Mouse (Mus musculus) cerebellum, adult 8-10 months (tissue): ENCODE measurements around the gene Anapc5.

Source experiments
- DNase-seq: peaks from one replicate; pipeline ENCODE4 v3.0.0; 2022

Gene Anapc5

DNA sequence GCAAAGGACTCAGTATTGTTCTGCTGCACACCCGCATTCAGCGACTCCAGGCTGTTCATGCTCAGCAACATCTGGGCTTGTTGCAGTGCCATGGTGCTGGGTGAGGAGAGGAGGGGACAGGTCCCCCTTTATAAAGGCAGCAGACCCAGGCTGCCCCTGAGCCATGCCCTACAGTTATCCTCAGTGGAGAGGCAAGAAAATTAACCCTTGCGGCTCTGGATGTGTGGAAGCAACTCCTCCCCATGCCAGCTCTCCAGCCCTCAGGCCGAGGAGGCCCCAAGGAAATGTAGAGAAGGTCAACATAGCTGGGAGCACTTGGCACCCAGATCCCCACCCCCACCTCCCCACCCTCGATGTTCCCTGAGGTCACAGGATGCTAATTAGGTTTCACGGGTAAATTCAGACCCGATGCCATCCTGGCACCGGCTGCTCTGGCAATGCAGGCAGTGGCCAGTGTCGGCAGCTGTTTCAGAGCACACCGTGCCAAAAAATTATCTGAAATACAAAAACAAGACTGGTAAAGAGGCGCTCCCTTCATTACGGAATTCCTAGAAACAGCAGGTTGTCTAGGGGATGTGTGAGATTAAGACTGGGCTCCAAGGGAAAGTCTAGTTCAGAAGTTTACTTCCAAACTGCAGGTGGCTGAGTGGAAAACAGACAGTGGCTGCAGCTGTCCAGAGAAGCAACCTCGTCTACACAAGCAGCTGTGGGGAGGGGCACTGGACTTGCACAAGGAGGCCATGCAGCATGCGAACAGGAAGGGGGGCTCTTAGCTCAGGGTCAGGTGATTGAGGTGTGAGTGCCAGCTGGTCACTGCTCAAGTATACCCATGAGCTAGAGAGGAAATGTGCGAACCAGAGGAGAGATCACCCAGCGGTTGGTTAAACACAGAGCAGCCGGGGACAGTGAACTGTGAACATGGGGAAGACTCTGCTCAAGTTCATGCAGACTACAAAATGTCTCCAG is 21.5 kb downstream of the Anapc5 start:
- no peak for DNase-seq

DNA sequence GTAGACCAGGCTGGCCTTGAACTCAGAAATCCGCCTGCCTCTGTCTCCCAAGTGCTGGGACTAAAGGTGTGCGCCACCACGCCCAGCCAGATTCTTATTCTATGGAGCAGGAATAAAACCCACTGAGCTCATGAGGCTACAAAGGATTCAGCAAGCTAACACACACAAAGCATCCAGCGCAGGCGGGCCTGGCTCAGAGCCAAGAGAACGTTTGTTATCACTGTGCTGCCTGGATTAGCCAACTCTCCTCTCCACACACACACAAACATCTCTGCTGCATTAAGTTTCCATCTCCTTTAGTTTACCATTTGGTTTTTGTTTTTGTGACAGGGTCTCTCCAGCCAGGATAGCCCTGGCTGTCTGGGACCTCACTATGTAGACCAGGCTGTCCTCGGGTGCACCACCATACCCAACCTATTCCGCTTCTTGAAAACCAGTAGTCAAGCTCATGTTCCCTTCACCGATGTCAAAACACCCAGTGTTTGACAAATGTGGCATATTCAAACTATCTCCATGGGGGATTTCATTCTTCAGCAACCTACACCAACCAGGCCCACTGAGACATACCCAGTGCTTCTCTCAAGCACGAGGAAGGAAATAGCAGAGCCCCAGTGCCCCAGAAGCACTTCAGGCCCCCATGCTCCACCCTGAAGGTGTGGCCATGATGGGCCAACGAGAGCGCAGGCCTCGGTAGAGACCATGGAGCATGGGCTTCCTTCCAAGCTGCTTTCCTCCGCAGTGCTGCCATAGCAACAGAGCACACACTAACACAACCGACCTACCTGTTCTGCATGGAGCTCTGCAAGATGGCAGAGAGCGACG is 22.4 kb downstream of the Anapc5 start:
- DNase-seq = peak; percentile 48

DNA sequence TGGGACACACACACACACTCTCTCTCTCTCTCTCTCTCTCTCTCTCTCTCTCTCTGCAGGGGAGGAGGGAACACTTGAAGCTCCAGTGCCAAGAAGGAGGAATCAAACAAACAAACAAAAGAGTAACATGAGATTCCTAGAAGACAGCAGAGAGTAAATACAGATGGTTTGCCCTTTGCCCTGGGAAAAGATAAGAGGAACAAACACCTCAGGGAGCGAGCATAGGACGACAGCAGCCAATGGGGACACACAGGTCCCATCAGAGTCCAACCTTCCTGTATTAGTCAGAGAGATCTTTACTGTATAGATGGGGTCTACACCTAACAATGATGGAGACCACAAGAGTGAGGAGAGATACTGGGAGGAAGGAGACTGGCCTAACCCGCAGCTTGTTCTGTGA is 23.3 kb downstream of the Anapc5 start:
- DNase-seq = no peak

DNA sequence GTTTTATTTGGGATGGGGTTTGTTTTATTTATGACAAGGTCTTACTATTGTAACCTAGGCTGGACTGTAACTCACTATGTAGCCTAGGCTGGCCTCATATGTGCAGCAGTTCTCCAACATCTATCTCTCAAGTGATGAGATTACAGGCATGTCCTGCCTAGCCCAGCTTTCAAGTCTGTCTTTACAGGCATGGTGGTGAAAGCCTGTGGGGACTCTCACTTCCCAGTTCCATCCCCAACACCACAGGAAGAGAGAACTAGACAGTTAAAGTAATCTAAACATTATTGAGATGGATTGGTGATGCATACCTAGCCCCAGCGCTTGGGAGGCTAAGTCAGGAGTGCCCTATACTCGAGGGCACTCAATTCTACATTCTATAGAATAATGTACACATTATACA is 32.4 kb downstream of the Anapc5 start:
- no peak for DNase-seq

DNA sequence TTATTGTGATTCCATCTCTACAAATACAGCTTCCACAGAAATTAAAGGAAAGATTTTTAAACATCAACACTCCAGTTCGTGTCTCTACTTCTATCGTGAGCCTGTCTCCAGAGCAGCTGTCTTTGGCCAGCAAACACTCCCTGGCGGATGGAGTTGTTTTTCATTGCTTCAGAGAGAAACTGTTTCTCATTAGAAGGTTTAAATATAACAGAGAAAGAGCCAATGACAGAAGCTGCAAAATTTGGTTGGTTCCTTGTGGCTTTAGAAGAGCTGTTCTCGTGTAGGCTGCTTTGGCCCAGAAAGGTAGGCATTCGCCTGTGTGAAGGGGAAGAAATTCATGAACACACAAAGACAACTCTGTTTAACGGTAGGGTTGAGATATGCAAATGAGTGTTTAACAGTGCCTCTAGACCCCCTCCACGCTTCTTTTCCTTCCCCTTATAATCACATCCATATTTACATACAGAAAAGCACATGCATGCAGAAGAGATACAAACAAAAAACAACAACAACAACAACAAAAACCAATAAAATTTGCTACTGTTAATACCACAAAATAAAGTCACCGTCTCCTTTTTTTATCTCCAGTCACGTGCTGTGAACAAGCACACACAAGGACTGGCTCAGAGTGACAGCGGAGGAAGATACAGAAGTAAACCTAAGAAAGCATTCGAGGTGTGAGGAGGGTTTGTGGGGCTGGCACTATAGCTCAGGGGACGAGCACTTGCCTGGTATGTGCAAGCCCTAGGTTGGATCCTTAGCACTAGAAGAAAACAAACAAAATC is 34.9 kb downstream of the Anapc5 start:
- no peak for DNase-seq

DNA sequence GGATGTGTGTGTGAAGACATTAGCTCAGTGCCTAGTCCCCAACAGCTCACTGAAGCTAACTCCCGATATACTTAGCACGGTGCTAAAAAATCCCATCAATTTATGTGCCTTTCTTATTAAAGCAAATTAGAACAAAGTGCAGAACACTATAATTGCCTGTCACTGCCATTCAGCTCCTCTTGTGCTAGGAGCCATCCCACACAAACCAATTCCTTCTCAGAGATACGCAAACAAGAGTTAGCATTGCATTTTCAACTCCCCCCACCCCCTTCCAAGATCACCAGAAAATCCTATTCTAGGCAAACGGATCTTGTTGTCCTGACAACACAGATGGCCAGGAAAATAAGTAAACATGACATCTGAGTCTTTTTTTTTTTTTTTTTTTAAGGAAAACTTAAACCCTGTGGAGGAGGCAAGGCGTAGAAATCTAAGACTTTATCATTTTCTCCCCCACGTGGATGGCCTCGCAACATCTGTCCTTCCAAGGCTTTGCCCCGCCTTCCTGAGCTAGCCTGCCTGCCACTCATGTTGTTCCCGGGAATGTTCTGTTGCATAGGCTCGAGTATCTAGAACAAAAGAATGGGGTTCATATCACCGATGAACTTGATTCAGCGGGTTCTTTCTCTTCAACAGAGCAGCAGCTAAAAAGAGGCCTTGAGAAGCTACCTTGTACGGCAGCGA is 37.3 kb downstream of the Anapc5 start:
- no peak for DNase-seq

DNA sequence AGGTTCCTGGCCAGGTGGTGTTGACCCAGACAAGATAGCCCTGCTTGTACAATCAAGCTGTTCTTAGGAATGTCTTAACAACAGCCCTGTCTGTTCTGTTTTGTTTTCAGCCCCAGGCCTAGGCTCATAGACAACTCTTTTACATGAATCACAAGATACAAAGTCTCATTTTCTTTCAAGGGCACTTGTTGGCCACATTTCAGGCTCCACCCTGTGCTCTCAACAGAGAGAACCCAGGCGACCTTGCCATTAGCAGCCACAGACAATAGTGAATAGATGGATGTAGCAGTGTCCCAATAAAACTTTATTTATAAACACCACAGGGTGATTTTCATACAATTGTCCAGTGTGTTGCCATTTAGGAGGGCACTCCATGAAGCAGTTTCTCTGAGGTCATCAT is 39.1 kb downstream of the Anapc5 start:
- DNase-seq = no peak

DNA sequence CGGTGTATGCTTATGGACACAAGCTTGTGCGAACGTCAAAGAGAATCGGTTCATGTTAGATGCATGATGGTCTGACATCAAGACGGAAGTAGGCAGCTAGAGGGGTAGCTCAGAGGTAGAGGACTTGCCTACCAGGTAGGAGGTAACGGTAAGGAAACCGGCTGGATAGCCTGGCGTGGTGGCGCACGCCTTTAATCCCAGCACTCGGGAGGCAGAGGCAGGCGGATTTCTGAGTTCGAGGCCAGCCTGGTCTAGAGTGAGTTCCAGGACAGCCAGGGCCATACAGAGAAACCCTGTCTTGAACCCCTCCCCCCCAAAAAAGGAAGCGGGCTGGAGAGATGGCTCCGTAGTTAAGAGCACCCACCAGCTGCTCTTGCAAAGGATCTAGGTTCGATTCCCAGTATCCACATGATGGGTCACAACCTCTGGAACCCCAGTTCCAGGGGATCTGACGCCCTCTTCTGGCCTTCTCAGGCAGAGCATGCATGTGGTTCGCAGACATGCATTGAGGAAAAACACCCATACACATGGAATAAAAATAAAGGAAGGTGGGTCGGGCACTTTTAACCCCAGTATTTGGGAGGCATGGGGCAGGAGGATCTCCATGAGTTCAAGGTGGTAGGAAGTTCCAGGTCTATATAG is 40.2 kb downstream of the Anapc5 start:
- no peak for DNase-seq

DNA sequence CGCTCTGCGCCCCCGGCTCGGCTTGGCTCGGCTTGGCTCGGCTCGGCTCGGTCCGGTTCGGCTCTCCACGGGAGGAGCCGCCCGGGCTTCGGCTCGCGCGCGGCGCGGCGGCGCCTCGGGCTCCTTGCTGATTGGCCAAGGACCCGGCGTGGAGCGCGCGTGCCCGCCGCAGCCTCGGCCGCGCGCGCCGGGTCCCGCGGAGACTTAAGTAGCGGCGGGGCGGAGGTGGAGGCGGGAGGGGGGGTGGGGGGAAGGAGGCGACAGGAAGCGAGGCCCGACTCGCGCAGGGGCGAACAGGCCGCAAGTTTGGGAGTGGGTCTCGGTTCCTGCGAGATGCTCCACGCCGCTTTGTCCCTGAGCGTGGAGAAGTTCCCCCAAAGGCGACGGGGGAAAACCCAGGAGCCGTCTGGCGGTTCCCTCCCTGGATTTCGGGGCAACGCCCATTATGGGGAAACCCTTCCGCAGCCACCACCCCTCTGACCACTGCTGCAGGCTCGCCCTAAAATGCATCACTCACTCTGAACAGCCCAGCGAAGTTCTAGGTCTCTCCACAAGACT is 41.8 kb downstream of the Anapc5 start, which contains the start of gene Camkk2:
Gene Camkk2 (minus strand): TSS at position 133 of the 558 bp plus-strand sequence.
- peak; percentile 80 for DNase-seq

DNA sequence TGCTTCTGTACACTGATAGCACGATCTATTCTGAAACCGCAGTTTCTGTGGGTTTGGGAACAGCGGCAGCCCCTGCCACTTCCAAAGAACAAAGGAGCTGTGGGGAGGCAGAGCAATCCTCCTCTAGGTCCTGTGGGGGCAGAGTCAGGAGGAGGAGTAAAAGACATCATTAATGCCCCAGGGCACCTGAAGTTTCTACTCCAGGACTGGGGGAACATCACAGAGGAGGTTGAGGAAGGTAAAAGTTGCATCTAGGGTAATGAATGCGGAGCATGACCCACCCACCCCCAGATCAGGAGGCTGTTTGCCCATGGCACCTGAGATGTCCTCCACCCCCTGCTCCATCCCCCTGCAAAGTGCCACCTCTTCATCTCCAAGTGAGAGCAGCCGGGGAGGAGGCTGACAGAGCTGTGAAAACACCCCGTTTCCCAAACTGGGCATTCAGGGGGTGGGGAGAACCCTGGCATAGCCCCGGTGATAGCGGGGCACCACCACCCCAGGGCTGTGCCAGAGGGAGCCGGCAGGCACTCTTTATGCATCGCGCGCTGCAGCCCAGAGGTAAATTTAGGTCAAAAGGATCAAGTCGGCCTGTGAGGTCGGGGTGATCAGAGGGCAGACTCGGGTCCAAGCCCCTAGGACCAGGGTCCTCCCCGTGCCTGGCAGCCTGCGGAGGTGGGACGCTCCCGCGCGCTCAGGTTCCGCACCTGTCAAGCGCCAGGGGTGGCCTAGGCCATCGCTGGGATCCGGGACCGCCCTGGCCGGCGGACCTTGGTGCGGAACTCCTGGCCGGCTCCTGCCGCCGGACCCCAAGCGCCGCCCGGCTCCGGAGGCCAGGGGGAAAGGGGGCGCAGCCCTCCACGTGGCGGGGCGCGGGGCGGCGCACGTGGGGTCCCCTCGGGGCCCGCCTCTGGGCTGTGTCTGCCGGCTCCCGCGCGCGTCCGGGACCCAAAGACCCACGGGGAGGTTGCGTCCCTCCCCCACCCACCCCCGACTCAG is 42.6 kb downstream of the Anapc5 start:
- peak; percentile 59 for DNase-seq

DNA sequence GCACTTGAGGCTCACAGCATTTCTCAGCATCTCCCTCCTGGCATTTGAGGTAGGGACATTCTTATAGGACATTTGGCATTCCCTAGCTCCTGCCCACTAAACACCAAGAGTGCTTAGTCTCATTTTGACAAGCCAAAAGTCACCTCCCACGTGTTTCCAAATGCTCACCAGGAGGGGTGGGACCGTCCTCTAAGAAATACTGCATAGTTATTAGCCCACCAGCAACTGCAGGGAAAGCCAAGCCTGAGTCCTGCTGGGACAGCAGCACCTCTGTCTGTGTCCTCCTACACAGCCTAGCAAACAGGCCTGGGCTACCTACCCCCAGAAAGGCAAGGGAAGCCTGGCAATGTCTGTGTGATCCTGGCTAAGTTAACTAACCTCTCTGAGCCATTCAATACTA is 43.8 kb downstream of the Anapc5 start:
- no peak for DNase-seq

DNA sequence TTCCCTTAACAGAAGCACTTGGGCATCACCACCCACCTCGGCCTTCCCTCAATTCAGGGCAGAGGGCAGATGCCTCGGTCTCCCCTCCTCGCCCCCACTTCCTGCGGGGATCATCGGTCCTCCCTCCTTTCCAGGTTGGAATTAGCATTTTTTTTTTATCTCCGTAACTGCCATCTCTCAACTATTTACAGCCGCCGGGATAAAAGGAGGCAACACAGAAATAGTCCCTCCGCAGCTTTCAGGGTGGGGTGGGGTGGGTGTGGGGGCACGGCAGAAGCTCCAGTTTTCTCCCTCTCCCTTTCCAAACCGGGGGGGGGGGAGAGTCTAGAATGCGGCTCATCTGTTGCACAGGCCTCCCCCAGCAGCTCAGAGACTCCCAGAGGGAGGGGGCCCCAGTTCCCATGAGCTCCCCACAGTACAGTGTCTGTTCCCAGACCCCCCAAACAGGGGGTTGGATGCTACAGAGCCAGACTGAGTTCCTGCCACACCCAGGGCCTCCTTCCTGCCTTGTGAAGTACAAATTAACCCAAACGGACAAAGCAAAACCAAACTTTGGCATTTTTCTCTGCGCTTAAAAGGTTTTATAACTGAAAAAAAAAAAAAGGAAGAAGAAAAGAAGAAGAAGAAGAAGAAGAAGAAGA is 45.4 kb downstream of the Anapc5 start:
- no peak for DNase-seq

DNA sequence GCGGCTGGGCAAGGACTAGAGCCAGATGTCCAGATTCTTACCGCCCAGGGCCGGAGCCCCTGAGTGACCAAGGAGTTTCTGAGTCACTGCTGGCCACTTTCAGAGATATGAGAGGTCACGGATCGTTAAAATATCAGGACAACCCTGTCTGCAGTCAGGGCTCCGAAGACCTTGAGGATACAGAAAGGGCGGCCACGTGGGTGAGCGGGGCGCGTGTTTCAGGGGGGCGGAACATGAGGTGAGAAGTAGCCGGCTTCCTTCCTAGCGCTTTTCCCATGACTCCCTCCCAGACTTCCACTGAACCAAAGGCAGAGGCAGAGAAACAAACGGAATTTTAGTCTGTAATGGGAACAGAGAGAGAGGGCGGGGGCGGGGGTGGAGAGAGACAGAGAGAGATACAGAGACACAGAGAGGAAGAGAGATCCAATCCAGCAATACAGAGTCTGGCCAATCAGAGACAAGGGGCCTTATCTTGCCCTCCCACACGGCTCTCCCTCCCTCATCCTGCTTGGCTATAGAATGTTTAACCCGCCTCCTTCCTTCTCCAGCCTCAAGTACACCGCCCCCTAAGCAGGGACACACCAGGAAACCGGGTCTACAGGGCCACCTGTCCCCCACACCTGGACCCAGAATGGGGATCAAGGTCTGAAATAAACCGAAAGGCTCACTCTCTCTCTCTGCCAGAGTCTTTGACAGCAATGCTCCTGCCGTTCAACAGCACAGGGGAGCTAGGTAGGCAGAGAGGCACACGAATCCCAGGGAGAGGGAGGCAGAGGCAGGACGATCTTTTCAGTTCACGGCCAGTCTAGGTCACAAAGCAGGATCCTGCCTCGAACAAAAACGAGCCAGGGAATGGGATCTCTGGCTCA is 46.2 kb downstream of the Anapc5 start:
- peak; percentile 50 for DNase-seq

DNA sequence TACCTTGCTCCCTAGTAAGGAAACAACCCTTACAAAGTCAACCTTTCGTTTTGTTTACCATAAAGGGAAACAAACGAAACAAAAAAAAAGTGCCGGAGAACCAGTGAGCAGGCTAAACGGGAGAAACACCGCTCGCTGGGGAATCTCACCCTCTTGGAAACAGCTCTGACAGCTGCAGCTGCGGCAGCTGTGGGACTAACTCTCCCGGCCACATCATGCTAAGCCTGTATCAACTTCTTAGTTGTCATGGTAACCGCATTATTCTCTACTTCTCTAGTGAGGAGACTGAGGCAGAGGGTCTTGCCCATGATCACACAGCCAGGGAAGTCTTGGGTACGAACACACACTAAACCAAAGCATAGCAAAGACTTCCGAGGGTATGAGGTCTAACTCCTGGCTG is 47.4 kb downstream of the Anapc5 start:
- DNase-seq = no peak

DNA sequence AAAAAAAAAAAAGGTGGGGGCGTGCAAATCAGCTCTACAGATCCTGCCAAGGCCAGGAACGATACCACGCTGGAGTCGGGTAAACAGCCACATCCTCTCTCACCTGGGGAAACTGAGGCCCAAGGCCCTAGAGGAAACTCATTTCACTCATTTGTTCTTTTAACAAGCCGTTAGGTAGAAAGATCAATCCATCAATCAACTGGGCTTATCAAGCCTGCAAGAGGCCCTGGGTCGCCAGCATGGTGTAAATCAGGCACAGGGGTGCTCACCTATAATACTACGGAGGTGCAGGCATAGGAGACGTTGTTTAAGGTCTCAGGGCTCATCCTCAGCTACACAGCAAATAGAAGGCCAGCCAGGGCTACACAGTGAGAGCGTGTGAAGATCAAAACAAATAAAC is 49.7 kb downstream of the Anapc5 start:
- no peak for DNase-seq

DNA sequence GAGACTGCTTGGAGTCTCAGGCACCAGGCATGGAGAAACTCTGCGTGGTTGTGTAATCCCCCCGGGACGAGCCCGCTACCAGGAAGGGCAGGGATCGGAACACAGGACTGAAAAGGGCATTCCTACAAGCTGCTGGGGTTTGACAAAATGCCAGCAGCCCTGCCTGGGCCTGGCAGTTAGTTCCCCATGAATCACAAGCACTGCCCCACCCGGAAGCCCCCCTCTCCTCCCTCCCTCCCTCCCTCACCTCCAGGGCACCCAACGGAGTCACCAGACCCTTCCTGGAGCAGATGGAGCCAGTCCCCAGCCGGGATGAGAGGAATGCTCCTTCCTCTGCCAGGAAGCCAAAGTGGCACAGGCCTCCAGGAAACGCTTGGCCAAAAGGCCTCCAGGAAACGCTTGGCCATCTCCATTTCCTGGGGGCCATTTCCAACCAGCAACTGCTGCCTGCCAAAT is 50.3 kb downstream of the Anapc5 start:
- DNase-seq = peak; percentile 89

DNA sequence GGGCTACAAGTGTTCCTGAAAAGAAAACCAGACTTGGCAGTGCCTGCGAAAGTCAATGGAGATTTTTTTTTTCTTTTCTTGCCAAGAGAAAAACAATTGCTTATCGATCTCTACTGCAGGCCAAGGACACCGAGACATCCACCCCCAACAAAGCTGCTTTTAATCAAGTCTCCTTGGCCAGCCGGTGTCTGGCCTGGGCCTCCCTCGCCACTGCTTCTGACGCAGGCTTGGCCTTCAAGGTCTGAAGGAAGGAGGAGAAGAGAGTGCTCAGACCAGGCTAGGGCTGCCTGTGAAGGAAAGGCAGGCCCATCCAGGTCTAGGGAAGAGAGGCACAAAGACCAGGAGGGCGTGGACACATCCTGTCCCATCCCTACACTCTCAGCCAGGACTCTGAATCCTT is 50.8 kb downstream of the Anapc5 start:
- DNase-seq = no peak

DNA sequence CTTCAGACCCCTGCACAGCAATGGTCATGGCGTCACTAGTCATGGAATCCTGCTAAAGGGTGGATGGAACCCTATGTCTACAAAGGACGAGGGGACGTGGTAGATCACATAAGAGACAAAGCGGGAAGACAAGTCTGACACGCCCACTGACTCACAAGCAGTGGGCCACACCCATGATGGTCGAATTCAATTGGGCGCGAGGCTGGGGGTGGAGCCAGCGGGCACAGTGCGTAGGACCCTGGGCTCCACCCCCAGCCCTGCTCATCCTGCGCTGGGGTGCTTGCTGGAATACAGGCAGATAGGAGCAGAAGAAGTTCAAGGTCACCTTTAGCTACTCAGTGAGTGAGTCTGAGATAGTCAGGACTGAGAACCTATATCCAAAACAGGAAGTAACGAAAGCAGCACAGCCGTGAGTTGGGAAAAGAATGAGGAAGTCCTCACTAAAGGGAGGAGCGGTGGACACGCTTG is 52.0 kb downstream of the Anapc5 start:
- no peak for DNase-seq
